Mouse (Mus musculus) central nervous system, embryonic 14 days (tissue): ENCODE data around the gene Zfp605. TPM values are rescaled to one million over a fixed set of nuclear protein-coding genes. Genes with fewer than 3 reads are reported as not detected.

Experiments
- polyA plus RNA-seq: library from polyadenylated mRNA; depleted of rRNA; stranded (reverse); fragments of >200 nt; gene quantifications from 2 replicates; pipeline ENCODE4 v1.2.3, GENCODE M21; 2012; rRNA removed

Gene Zfp605
- 8.3 and 9.7 TPM in 2 replicates for polyA plus RNA-seq

GRCm38 (mm10) chr5:110109991-110110441 is at the start of gene Zfp605:
Gene Zfp605, plus strand, starts transcription at chr5:110110092.

GRCm38 (mm10) chr5:110072413-110072812 is 37.5 kb upstream of the Zfp605 start, which contains the start of gene Gm17655:
Gene Gm17655, minus strand, starts transcription at chr5:110072513.

GRCm38 (mm10) chr5:110094030-110094846 is 15.7 kb upstream of the Zfp605 start, which contains the start of gene Gm35315:
Gene Gm35315, minus strand, starts transcription at chr5:110094420.

GRCm38 (mm10) chr5:110099656-110100580 is 10.0 kb upstream of the Zfp605 start, which contains the start of gene Plcxd1:
Gene Plcxd1, plus strand, starts transcription at chr5:110099969.

GRCm38 (mm10) chr5:110107581-110108304 is 2.1 kb upstream of the Zfp605 start, which contains the start of gene Gtpbp6:
Gene Gtpbp6, minus strand, starts transcription at chr5:110108197.

GRCm38 (mm10) chr5:110135293-110136086 is 25.6 kb downstream of the Zfp605 start, which contains the start of gene Chfr:
Gene Chfr, plus strand, starts transcription at chr5:110135842.

GRCm38 (mm10) chr5:110176362-110177020 is 66.6 kb downstream of the Zfp605 start, which contains the start of gene Golga3:
Gene Golga3, plus strand, starts transcription at chr5:110176701.

Other genes with a start within 250 kb of the Zfp605 start
- 0.12 and 0.16 TPM in 2 replicates for gene Gm15446, start 186.7 kb upstream of the Zfp605 start, polyA plus RNA-seq
- 31.9 and 32.5 TPM in 2 replicates for gene Zfp932, start 113.6 kb upstream of the Zfp605 start, polyA plus RNA-seq
- 1.6 and 2.9 TPM in 2 replicates for gene Gm17655, start 37.6 kb upstream of the Zfp605 start, polyA plus RNA-seq
- 0.55 and 0.56 TPM in 2 replicates for gene Gm35315, start 15.7 kb upstream of the Zfp605 start, polyA plus RNA-seq
- gene Plcxd1, start 10.1 kb upstream of the Zfp605 start, polyA plus RNA-seq: 2.0 and 2.3 TPM in 2 replicates
- 216 and 218 TPM in 2 replicates for gene Gtpbp6, start 1.9 kb upstream of the Zfp605 start, polyA plus RNA-seq
- 117 and 126 TPM in 2 replicates for gene Chfr, start 25.8 kb downstream of the Zfp605 start, polyA plus RNA-seq
- gene Golga3, start 66.6 kb downstream of the Zfp605 start, polyA plus RNA-seq: 18.0 and 18.4 TPM in 2 replicates
- gene Ankle2, start 120.9 kb downstream of the Zfp605 start, polyA plus RNA-seq: 19.8 and 20.2 TPM in 2 replicates
- 49.8 and 52.4 TPM in 2 replicates for gene Pgam5, start 159.8 kb downstream of the Zfp605 start, polyA plus RNA-seq
- 5.2 and 5.3 TPM in 2 replicates for gene Pxmp2, start 176.1 kb downstream of the Zfp605 start, polyA plus RNA-seq
- 20.0 and 22.1 TPM in 2 replicates for gene Pole, start 176.2 kb downstream of the Zfp605 start, polyA plus RNA-seq
- 7.5 and 8.5 TPM in 2 replicates for gene P2rx2, start 233.1 kb downstream of the Zfp605 start, polyA plus RNA-seq
- gene Lrcol1, start 234.6 kb downstream of the Zfp605 start, polyA plus RNA-seq: not detected in 2 replicates